Mouse (Mus musculus) G1E-ER4 (cell line): ENCODE data around the gene Hist1h4a. TPM values are rescaled to one million over a fixed set of nuclear protein-coding genes. Genes with fewer than 3 reads are reported as not detected.

Source experiments
- GATA1 ChIP-seq: IDR thresholded peaks from one replicate; pipeline ENCODE4 v1.8.0; 2012; ENCODE audit warnings: low read length, inconsistent platforms
- polyA plus RNA-seq: library from polyadenylated mRNA; stranded (reverse); fragments of >175 nt; gene quantifications from 2 replicates; pipeline ENCODE4 v1.2.3, GENCODE M21; 2012

Hist1h4a gene
- polyA plus RNA-seq, 1 experiment = 40.7 TPM

DNA sequence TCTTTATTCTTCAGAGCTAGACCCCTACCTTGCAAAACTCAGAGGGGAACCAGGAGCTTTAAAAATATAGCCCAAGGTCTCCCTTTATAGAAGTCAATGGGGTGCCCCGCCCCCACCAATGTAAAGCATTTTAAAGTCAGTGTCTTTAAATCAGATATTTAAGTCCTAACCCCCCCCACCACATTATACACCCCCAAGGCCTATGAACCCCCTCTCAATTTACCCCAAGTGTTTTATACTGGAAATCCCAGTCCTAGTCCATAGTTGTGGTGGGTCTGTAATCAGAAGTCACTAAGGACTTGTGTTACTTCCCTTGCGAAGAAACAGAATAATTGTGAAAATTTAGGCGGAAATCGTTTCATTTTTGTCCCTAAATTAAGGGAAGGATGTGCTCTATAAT, 23.0 kb downstream of the Hist1h4a start:
- no peak for TF ChIP-seq GATA1

GRCm38 (mm10) chr13:23737091-23737490, 23.9 kb downstream of the Hist1h4a start:
- no peak for TF ChIP-seq GATA1

DNA sequence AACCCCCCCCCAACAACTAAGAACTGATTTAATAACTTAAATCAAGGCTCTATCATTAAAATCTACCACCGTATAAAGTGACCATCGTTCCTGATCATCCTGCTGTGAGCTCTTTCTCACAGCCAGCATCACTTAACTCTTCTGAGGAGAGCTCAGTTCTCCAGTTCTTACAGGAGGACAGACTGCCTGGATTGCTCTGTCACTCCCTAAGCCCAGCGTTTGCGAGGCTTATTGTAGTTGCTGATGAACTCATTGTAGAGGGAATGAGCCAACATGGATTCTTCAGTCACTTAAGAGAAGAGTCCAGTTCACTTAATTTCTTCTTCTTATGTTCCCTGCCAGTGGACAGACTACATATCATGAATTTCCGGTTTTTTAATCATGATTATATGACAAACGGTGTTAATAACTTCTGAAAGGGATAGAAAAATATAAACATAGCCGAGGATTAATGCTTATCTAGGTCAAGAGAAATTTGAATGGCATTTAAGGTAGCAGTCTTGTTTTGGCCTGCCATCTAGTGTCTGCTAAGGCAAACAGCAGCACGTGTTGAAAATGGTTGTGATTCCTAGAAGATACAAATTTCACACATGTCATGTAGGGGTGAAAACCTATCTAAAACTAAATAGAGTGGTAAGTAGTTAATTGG, 28.8 kb downstream of the Hist1h4a start:
- TF ChIP-seq GATA1 = no peak

DNA sequence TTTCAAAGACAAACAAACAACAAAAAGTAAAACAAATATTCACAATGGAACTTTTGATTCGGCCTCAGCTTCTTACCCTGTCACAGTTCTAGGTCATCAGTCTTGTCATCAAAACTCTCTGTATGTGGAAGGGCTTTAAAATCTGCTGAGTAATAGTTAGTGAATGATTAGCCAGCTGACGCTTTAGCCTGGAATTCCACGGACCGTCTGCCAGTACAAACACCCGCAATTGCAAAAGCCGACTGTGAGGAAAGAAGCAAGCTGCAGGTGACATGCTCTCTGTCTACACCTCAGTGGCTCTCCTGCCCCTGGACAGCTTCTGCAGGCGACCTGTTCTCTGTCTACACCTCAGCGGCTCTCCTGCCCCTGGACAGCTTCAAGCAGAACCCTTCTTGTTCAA, 30.6 kb downstream of the Hist1h4a start:
- no peak for TF ChIP-seq GATA1

- no peak for TF ChIP-seq GATA1
Observed at GRCm38 (mm10) chr13:23729706-23730105, 31.3 kb downstream of the Hist1h4a start.

DNA sequence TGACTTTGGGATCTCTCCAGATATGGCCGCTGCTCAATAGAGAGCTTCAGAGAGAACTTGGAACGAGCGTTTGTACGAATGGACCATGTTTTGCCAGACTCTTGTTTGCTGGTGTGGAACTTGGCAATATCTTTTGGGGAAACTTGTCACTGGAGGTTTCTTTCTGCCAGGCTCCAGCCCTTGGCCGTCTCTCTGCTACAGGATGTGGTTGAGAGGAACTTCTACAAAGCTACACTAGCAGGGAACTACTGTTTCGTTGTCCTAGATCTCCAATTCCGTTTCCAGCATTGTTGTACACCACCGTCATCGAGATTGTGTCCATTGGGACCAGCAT, 31.9 kb downstream of the Hist1h4a start:
- no peak for TF ChIP-seq GATA1

DNA sequence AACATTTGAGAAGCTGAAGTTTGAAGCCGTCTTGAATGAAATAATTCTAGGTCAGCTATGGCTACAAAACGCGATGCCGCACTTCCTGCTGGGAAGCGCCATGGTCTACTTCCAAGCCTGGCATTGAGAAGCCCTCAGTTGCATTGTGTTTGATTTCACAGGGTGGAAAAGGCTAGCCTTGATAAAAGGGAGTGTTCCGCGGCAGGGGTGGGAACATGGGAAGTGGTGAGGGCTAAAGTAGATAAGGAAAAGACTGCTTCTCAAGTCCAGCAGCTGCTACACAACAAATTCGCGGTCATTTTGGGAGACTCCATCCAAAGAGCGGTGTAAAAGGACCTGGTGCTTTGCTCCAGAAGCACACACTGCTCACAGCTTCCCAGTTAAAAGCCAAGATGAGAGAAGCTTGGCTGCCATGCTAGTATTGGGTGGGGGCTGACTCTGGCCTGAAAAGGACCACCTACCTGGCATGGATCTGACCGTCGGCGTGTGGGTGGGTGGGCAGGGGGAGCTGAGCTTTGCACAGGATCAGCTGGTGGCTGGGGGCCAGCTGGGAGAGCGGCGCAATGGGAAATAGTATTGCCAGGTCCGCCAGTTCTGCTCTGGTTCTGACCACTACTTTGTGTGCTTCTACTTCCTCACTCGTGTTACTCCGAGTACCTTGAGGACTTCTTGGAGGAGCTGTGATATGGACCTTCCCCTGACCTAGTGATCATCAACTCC, 32.4 kb downstream of the Hist1h4a start:
- TF ChIP-seq GATA1 = no peak

DNA sequence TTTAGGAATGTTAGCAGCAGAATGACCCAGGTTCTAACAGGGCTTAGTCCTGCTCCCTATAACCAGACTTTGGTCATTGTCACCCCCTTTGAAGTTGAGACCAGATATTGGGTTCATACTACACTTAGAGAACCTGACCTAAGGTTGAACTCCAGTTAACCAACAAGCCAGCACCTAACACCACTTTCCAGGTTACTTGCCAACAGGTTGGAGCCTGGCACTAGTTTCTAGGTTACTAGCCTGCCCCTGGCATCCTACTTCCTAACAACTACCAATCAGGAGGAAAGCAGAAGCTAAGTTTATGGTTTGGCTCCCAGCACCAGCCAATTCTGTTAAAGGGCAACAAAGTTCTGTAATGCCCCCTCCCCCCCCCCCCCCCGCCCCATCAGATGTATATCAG, 35.8 kb downstream of the Hist1h4a start:
- TF ChIP-seq GATA1 = no peak

DNA sequence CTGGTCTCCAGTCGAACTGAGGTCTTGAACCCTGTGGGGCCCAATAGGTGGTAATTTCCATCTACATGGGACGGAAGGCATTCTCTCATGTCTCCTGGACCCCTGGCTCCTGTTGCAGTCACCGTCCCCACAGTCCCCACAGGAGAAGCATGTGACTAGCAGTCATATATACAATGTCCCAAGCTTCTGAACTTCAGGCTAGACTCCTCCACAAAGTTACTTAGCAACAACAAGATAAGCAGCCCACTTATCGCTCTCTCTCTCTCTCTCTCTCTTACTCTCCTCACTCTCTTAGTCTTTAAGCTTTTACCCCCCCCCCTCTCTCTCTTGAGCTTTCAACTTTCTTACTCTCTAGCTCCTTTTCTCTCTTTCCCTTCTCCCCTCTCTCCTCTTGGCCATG, 36.8 kb downstream of the Hist1h4a start:
- no peak for TF ChIP-seq GATA1

DNA sequence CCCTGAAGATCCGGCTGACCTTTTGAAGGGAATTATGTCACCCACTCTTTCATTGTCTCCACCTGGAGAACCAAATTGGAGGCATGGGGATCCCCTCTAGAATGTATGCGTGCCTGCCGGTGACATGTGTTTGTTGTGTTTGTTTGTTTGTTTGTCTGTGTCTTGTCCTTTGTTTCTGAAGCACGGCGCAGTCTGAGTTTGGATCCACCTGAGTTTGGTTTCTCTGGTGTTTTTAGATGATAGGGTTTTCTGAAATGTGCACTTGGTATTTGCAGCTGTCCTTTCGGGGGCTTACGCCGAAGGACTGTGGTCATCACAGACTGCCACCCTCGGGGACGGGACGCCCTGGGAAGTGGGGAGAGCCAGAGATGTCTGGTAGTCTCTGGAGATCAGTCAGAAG, 43.9 kb downstream of the Hist1h4a start:
- no peak for TF ChIP-seq GATA1

- no peak for TF ChIP-seq GATA1
Observed at GRCm38 (mm10) chr13:23716261-23717042, 44.6 kb downstream of the Hist1h4a start.

Other genes with a start within 250 kb of the Hist1h4a start
- gene Hist1h4h, start 230.2 kb downstream of the Hist1h4a start, polyA plus RNA-seq = 18.1 and 20.2 TPM in 2 replicates
- gene Hist1h2af, start 227.3 kb downstream of the Hist1h4a start, polyA plus RNA-seq = 2,691 and 3,312 TPM in 2 replicates
- 17.3 and 23.2 TPM in 2 replicates for gene Hist1h3g, start 225.8 kb downstream of the Hist1h4a start, polyA plus RNA-seq
- 1.7 and 2.5 TPM in 2 replicates for gene Hist1h2bh, start 217.8 kb downstream of the Hist1h4a start, polyA plus RNA-seq
- 5.7 and 6.3 TPM in 2 replicates for gene Hist1h3f, start 217.2 kb downstream of the Hist1h4a start, polyA plus RNA-seq
- gene Hist1h4f, start 209.6 kb downstream of the Hist1h4a start, polyA plus RNA-seq = 18.7 and 20.6 TPM in 2 replicates
- 0.81 and 0.89 TPM in 2 replicates for gene Hist1h1d, start 208.0 kb downstream of the Hist1h4a start, polyA plus RNA-seq
- 11.7 and 13.1 TPM in 2 replicates for gene Hist1h3e, start 198.9 kb downstream of the Hist1h4a start, polyA plus RNA-seq
- gene Hist1h2ae, start 190.0 kb downstream of the Hist1h4a start, polyA plus RNA-seq = 18.2 and 26.0 TPM in 2 replicates
- 21.9 and 32.9 TPM in 2 replicates for gene Hist1h2bg, start 189.8 kb downstream of the Hist1h4a start, polyA plus RNA-seq
- gene Hist1h2bf, start 187.0 kb downstream of the Hist1h4a start, polyA plus RNA-seq = 8.5 and 12.9 TPM in 2 replicates
- gene Hist1h2ad, start 186.8 kb downstream of the Hist1h4a start, polyA plus RNA-seq = 1.8 and 6.5 TPM in 2 replicates
- 3.8 and 4.0 TPM in 2 replicates for gene Hist1h3d, start 185.5 kb downstream of the Hist1h4a start, polyA plus RNA-seq
- 22.9 and 29.6 TPM in 2 replicates for gene Hist1h4d, start 179.6 kb downstream of the Hist1h4a start, polyA plus RNA-seq
- 0.92 and 1.2 TPM in 2 replicates for gene Hist1h2be, start 140.1 kb downstream of the Hist1h4a start, polyA plus RNA-seq
- gene Hist1h1e, start 138.7 kb downstream of the Hist1h4a start, polyA plus RNA-seq = 5.9 and 7.2 TPM in 2 replicates
- gene Hist1h2ac, start 77.3 kb downstream of the Hist1h4a start, polyA plus RNA-seq = 1.0 and 2.0 TPM in 2 replicates
- gene Hist1h2bc, start 77.0 kb downstream of the Hist1h4a start, polyA plus RNA-seq = 16.7 and 25.9 TPM in 2 replicates
- not detected in 2 replicates for gene Hist1h1t, start 65.4 kb downstream of the Hist1h4a start, polyA plus RNA-seq
- 4.1 and 4.5 TPM in 2 replicates for gene Hist1h4c, start 62.8 kb downstream of the Hist1h4a start, polyA plus RNA-seq
- gene Hfe, start 50.4 kb downstream of the Hist1h4a start, polyA plus RNA-seq = not detected in 2 replicates
- 32.4 and 36.9 TPM in 2 replicates for gene Hist1h1c, start 22.4 kb downstream of the Hist1h4a start, polyA plus RNA-seq
- gene Hist1h3c, start 15.6 kb downstream of the Hist1h4a start, polyA plus RNA-seq = 12.2 and 13.4 TPM in 2 replicates
- 6.6 and 10.7 TPM in 2 replicates for gene Hist1h2bb, start 14.5 kb downstream of the Hist1h4a start, polyA plus RNA-seq
- gene Hist1h2ab, start 10.1 kb downstream of the Hist1h4a start, polyA plus RNA-seq = 30.3 and 45.7 TPM in 2 replicates
- gene Hist1h3b, start 9.0 kb downstream of the Hist1h4a start, polyA plus RNA-seq = 11.4 and 12.4 TPM in 2 replicates
- 9.0 and 10.6 TPM in 2 replicates for gene Hist1h4b, start 4.2 kb downstream of the Hist1h4a start, polyA plus RNA-seq
- gene Hist1h3a, start 1.2 kb upstream of the Hist1h4a start, polyA plus RNA-seq = 3.9 and 6.7 TPM in 2 replicates
- 0.33 and 1.8 TPM in 2 replicates for gene Hist1h1a, start 2.4 kb upstream of the Hist1h4a start, polyA plus RNA-seq
- gene Trim38, start 8.7 kb upstream of the Hist1h4a start, polyA plus RNA-seq = not detected in 2 replicates
- gene Slc17a2, start 45.8 kb upstream of the Hist1h4a start, polyA plus RNA-seq = not detected in 2 replicates
- not detected in 2 replicates for gene Slc17a3, start 78.2 kb upstream of the Hist1h4a start, polyA plus RNA-seq
- not detected in 2 replicates for gene Slc17a1, start 106.5 kb upstream of the Hist1h4a start, polyA plus RNA-seq
- gene Slc17a4, start 153.8 kb upstream of the Hist1h4a start, polyA plus RNA-seq = not detected in 2 replicates
- not detected in 2 replicates for gene Hist1h2ba, start 172.9 kb upstream of the Hist1h4a start, polyA plus RNA-seq
- not detected in 2 replicates for gene Hist1h2aa, start 173.2 kb upstream of the Hist1h4a start, polyA plus RNA-seq
- gene Scgn, start 230.0 kb upstream of the Hist1h4a start, polyA plus RNA-seq = not detected in 2 replicates